ENCODE assay signal across 8 mouse cellular contexts in genomic region chr2:122301081-122301920, GRCm38 (mm10). TPM values are rescaled to one million over a fixed set of nuclear protein-coding genes. Genes with fewer than 3 reads are reported as not detected.
A peak's percentile ranks its signal among the peaks of the same experiment; 100 is the strongest.
DNase-seq lines count a peak whose midpoint lies in the region; ATAC-seq and TF ChIP-seq lines count a peak whose summit lies in the region.

No protein-coding gene starts in this region.

- H3K9me3 ChIP-seq in ES-Bruce4 (replicated peaks; ENCODE audit: control insufficient read depth, insufficient read depth, low read length, poor library complexity, severe bottlenecking), result no peaks in the 10 kb centered on the region
- no peaks in the 10 kb centered on the region for H3K9me3 ChIP-seq in limb, embryonic 11.5 days (ENCODE audit: control insufficient read depth, low read length)
- H3K9me3 ChIP-seq in midbrain, embryonic 15.5 days, result no peaks in the 10 kb centered on the region

- peak; percentile 41; the same call in 1 of the 2 replicates for ATAC-seq in limb, embryonic 11.5 days (ENCODE audit: insufficient number of reproducible peaks, low FRiP score, low TSS enrichment, low read depth)
- peak; percentile 50 for ATAC-seq in midbrain, embryonic 15.5 days (replicated peaks)

- H3K27ac ChIP-seq in heart, adult 2 months, result no peak overlapping the region
- no peak overlapping the region for H3K27ac ChIP-seq in ES-Bruce4 (ENCODE audit: insufficient read depth, low read length)
- no peak overlapping the region for H3K27ac ChIP-seq in cortical plate, adult 2 months (ENCODE audit: insufficient read depth, low read length)
- no peak overlapping the region for H3K27ac ChIP-seq in limb, embryonic 11.5 days (replicated peaks; ENCODE audit: low read depth, low read length)
- no peak overlapping the region for H3K27ac ChIP-seq in midbrain, embryonic 15.5 days

- no peak for TF ChIP-seq EP300 in heart, adult 2 months (IDR thresholded peaks at IDR 0.05; ENCODE audit: insufficient read depth, low read depth, low read length)
- no peak for TF ChIP-seq EP300 in ES-Bruce4 (IDR thresholded peaks at IDR 0.05; ENCODE audit: insufficient read depth, low read depth, low read length)

- intact Hi-C loops in heart, adult 2 months (cut with DNase I), result no loop called here
- intact Hi-C loops in heart, postnatal 14 days (cut with DNase I), result loop anchor here (5.0 kb wide), 1 partner anchor 54 kb away; no protein-coding TSS in a partner anchor

- peak overlapping the region; percentile 39 for H3K4me3 ChIP-seq in heart, adult 2 months
- peak overlapping the region; percentile 41 for H3K4me3 ChIP-seq in ES-Bruce4 (ENCODE audit: low read depth, low read length)
- peak overlapping the region; percentile 42 for H3K4me3 ChIP-seq in cortical plate, adult 2 months (ENCODE audit: insufficient read depth, low read length)
- peak overlapping the region; percentile 30 for H3K4me3 ChIP-seq in limb, embryonic 11.5 days (ENCODE audit: low read depth, low read length)
- peak overlapping the region; percentile 43 for H3K4me3 ChIP-seq in midbrain, embryonic 15.5 days

- DNase-seq in heart, adult 2 months, result peak; percentile 30 to 41
- DNase-seq in heart, adult 8-10 months (ENCODE audit: low spot score), result no peak
- DNase-seq in heart, postnatal 14 days, result peak; percentile 19 to 27
- DNase-seq in limb, embryonic 11.5 days (ENCODE audit: low spot score), result peak; percentile 56
- DNase-seq in thymus, postnatal 36 days, result peak; percentile 56

- H3K27me3 ChIP-seq in heart, adult 2 months (ENCODE audit: control insufficient read depth, insufficient read depth, low read length), result peaks cover 28% of the 10 kb centered on the region
- H3K27me3 ChIP-seq in ES-Bruce4 (ENCODE audit: control insufficient read depth, insufficient read depth, low read length, poor library complexity, severe bottlenecking), result peaks cover 23% of the 10 kb centered on the region
- peaks cover 71% of the 10 kb centered on the region for H3K27me3 ChIP-seq in limb, embryonic 11.5 days (ENCODE audit: control insufficient read depth, insufficient read depth, low read length)
- peaks cover 84% of the 10 kb centered on the region for H3K27me3 ChIP-seq in midbrain, embryonic 15.5 days (replicated peaks)

- no peak for TF ChIP-seq CTCF in heart, adult 2 months (IDR thresholded peaks at IDR 0.05)
- no peak for TF ChIP-seq CTCF in ES-Bruce4 (IDR thresholded peaks at IDR 0.05; ENCODE audit: low read depth, low read length)
- TF ChIP-seq CTCF in cortical plate, adult 2 months (IDR thresholded peaks at IDR 0.05; ENCODE audit: extremely low read depth, insufficient read depth, low read length), result no peak

- no peak for TF ChIP-seq POLR2A in heart, adult 2 months (IDR thresholded peaks at IDR 0.05; ENCODE audit: insufficient read depth, low read depth, low read length)
- TF ChIP-seq POLR2A in ES-Bruce4 (IDR thresholded peaks at IDR 0.05; ENCODE audit: insufficient read depth, low read length), result no peak
- no peak for TF ChIP-seq POLR2A in cortical plate, adult 2 months (IDR thresholded peaks at IDR 0.05; ENCODE audit: extremely low read depth, insufficient read depth, low read length)

- H3K4me2 ChIP-seq in limb, embryonic 11.5 days (ENCODE audit: low read depth, severe bottlenecking), result peak overlapping the region; percentile 61
- H3K4me2 ChIP-seq in midbrain, embryonic 15.5 days, result peak overlapping the region; percentile 90

- H3K4me1 ChIP-seq in heart, adult 2 months (ENCODE audit: control insufficient read depth, insufficient read depth, low read length), result peaks cover 1% of the 10 kb centered on the region; the same call in 1 of the 2 replicates
- H3K4me1 ChIP-seq in ES-Bruce4 (ENCODE audit: control insufficient read depth, insufficient read depth, low read length), result no peaks in the 10 kb centered on the region
- H3K4me1 ChIP-seq in cortical plate, adult 2 months (ENCODE audit: control insufficient read depth, insufficient read depth, low read length), result peaks cover 2% of the 10 kb centered on the region; the same call in 1 of the 2 replicates
- peaks cover 8% of the 10 kb centered on the region; the same call in 1 of the 2 replicates for H3K4me1 ChIP-seq in limb, embryonic 11.5 days (ENCODE audit: control insufficient read depth, insufficient read depth, low read length)
- peaks cover 44% of the 10 kb centered on the region for H3K4me1 ChIP-seq in midbrain, embryonic 15.5 days

- H3K79me2 ChIP-seq in heart, adult 2 months (replicated peaks; ENCODE audit: control insufficient read depth, insufficient read depth, low read length), result no peaks in the 10 kb centered on the region

- no peak overlapping the region for H3K9ac ChIP-seq in heart, adult 2 months (ENCODE audit: low read depth, low read length)
- H3K9ac ChIP-seq in ES-Bruce4 (ENCODE audit: low read depth, poor library complexity, severe bottlenecking), result no peak overlapping the region
- no peak overlapping the region for H3K9ac ChIP-seq in limb, embryonic 11.5 days (ENCODE audit: low read length)
- peak overlapping the region; percentile 32 for H3K9ac ChIP-seq in midbrain, embryonic 15.5 days

- WGBS in heart, adult 2 months, result 1% methylated on average over 48 of the region's 48 CpGs
- 2% methylated on average over 48 of the region's 48 CpGs for WGBS in limb, embryonic 11.5 days
- under 1% methylated on average over 48 of the region's 48 CpGs for WGBS in midbrain, embryonic 15.5 days

- H3K36me3 ChIP-seq in heart, adult 2 months (ENCODE audit: control insufficient read depth, insufficient read depth, low read length), result no peaks in the 10 kb centered on the region
- no peaks in the 10 kb centered on the region for H3K36me3 ChIP-seq in ES-Bruce4 (ENCODE audit: control insufficient read depth, insufficient read depth, low read length, poor library complexity, severe bottlenecking)
- H3K36me3 ChIP-seq in limb, embryonic 11.5 days (ENCODE audit: control insufficient read depth, insufficient read depth, low read length), result no peaks in the 10 kb centered on the region
- H3K36me3 ChIP-seq in midbrain, embryonic 15.5 days (replicated peaks), result no peaks in the 10 kb centered on the region

RNA-seq across cellular contexts. Expression of gene Duoxa2, which starts 2.6 kb away (rescaled TPM):
- under 1 TPM; 0.18 to 0.21 TPM for total RNA-seq in heart, adult 2 months (2021)
- polyA plus RNA-seq in heart, adult 2 months (2012; rRNA removed), result 0.18 and 0.23 TPM in 2 replicates
- total RNA-seq in heart, adult 8-10 months (2022), result under 1 TPM in 3 of 4 experiments, not detected in 1; 0.17 to 0.31 (median 0.25) TPM
- polyA plus RNA-seq in ES-Bruce4 (2011; ENCODE audit: insufficient read depth, insufficient read length, low read depth, missing spikeins), result not detected in 2 replicates
- 0.06 TPM in 1 of 2 replicates, not detected in the other for polyA plus RNA-seq in cortical plate, adult 2 months (2012; rRNA removed)
- total RNA-seq in heart, postnatal 14 days (2021), result under 1 TPM; 0.17 TPM
- polyA plus RNA-seq in limb, embryonic 11.5 days (2014; fragmentation: Nextera tagmentation; extraction: Ambion mirVana), result not detected in 2 replicates
- 0.17 and 0.20 TPM in 2 replicates for polyA plus RNA-seq in midbrain, embryonic 15.5 days (2015; fragmentation: Nextera tagmentation; extraction: Ambion mirVana)

RNA-seq across cellular contexts. Expression of gene Duox2, which starts 3.1 kb away (rescaled TPM):
- total RNA-seq in heart, adult 2 months (2021), result under 1 TPM; 0.57 to 0.61 TPM
- polyA plus RNA-seq in heart, adult 2 months (2012; rRNA removed), result 0.53 and 0.84 TPM in 2 replicates
- under 1 TPM; 0.46 to 0.82 (median 0.54) TPM for total RNA-seq in heart, adult 8-10 months (2022)
- polyA plus RNA-seq in ES-Bruce4 (2011; ENCODE audit: insufficient read depth, insufficient read length, low read depth, missing spikeins), result not detected in 2 replicates
- polyA plus RNA-seq in cortical plate, adult 2 months (2012; rRNA removed), result 0.02 TPM in 1 of 2 replicates, not detected in the other
- total RNA-seq in heart, postnatal 14 days (2021), result under 1 TPM; 0.41 to 0.57 TPM
- not detected in 2 replicates for polyA plus RNA-seq in limb, embryonic 11.5 days (2014; fragmentation: Nextera tagmentation; extraction: Ambion mirVana)
- polyA plus RNA-seq in midbrain, embryonic 15.5 days (2015; fragmentation: Nextera tagmentation; extraction: Ambion mirVana), result not detected in 2 replicates

RNA-seq across cellular contexts. Expression of gene Duoxa1, which starts 12.2 kb away (rescaled TPM):
- under 1 TPM; 0.23 to 0.37 TPM for total RNA-seq in heart, adult 2 months (2021)
- 1.1 and 1.5 TPM in 2 replicates for polyA plus RNA-seq in heart, adult 2 months (2012; rRNA removed)
- total RNA-seq in heart, adult 8-10 months (2022), result under 1 TPM in 3 of 4 experiments, not detected in 1; 0.14 to 0.37 (median 0.34) TPM
- not detected in 2 replicates for polyA plus RNA-seq in ES-Bruce4 (2011; ENCODE audit: insufficient read depth, insufficient read length, low read depth, missing spikeins)
- polyA plus RNA-seq in cortical plate, adult 2 months (2012; rRNA removed), result 0.10 and 0.15 TPM in 2 replicates
- total RNA-seq in heart, postnatal 14 days (2021), result under 1 TPM; 0.19 to 0.56 TPM
- polyA plus RNA-seq in limb, embryonic 11.5 days (2014; fragmentation: Nextera tagmentation; extraction: Ambion mirVana), result 0.72 and 1.0 TPM in 2 replicates
- polyA plus RNA-seq in midbrain, embryonic 15.5 days (2015; fragmentation: Nextera tagmentation; extraction: Ambion mirVana), result 0.30 and 0.32 TPM in 2 replicates

RNA-seq across cellular contexts. Expression of gene Duox1, which starts 14.2 kb away (rescaled TPM):
- total RNA-seq in heart, adult 2 months (2021), result under 1 TPM; 0.10 to 0.34 TPM
- 0.51 and 0.73 TPM in 2 replicates for polyA plus RNA-seq in heart, adult 2 months (2012; rRNA removed)
- under 1 TPM in 3 of 4 experiments, not detected in 1; 0.20 to 0.28 (median 0.27) TPM for total RNA-seq in heart, adult 8-10 months (2022)
- polyA plus RNA-seq in ES-Bruce4 (2011; ENCODE audit: insufficient read depth, insufficient read length, low read depth, missing spikeins), result not detected in 2 replicates
- polyA plus RNA-seq in cortical plate, adult 2 months (2012; rRNA removed), result 0.04 TPM in 1 of 2 replicates, not detected in the other
- under 1 TPM; 0.24 to 0.37 TPM for total RNA-seq in heart, postnatal 14 days (2021)
- 0.04 and 0.13 TPM in 2 replicates for polyA plus RNA-seq in limb, embryonic 11.5 days (2014; fragmentation: Nextera tagmentation; extraction: Ambion mirVana)
- 0.08 and 0.13 TPM in 2 replicates for polyA plus RNA-seq in midbrain, embryonic 15.5 days (2015; fragmentation: Nextera tagmentation; extraction: Ambion mirVana)
